Mouse (Mus musculus) inflammation-experienced regulatory T-cells, adult 16 weeks (primary cell): ENCODE measurements around the gene Mef2a. TPM values are rescaled to one million over a fixed set of nuclear protein-coding genes. Genes with fewer than 3 reads are reported as not detected.

ENCODE experiments used
- polyA plus RNA-seq: library from polyadenylated mRNA; unstranded; fragments of 100-300 nt; shearing (Covaris generic); gene quantifications from one replicate; pipeline ENCODE4 v1.2.1, GENCODE M21; 2017

Mef2a gene
- 16.3 TPM for polyA plus RNA-seq

DNA sequence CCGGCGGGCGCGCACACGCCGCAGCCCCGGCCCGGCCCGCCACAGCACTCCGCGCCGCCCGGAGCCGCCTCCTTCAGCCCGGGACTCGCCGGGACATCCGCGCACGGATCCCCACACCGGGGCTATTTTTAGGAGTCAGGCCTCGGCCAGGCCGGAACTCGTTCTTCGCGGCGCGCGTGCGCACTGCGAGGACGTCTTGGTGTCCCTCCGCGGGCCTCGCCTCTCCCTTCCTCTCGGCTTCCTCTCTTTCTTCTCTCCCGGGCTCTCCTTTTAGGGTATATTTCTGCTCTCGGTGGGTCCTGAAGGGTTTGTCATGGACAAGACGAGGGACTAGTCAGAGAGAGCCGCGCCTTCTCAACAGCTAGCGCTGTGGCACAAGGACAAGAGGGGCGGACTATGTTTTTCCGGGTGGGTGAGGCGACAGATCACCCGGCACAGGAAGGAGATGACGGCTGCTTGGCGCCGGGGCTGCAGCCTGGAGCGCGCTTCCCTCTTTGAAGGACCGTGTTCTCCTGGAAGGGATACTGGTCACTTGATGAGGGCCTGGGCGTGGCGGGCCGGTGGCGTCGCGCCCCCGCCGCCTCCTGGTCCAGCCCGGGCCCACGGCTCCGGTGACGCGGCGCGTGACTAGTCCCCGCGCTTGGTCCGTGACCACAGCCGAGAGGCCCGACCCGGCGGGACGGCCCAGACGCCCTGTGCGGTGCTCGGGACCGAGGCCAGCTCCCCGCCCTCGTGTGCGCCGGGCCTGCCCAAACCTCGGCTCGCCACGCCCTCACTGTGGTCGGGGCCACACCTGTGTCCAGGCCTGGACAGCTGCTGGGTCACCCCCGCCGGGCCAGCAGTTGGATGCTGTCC, at the start of gene Mef2a:
TSS of gene Mef2a (minus strand) at position 130 of the 855 bp plus-strand sequence.

DNA sequence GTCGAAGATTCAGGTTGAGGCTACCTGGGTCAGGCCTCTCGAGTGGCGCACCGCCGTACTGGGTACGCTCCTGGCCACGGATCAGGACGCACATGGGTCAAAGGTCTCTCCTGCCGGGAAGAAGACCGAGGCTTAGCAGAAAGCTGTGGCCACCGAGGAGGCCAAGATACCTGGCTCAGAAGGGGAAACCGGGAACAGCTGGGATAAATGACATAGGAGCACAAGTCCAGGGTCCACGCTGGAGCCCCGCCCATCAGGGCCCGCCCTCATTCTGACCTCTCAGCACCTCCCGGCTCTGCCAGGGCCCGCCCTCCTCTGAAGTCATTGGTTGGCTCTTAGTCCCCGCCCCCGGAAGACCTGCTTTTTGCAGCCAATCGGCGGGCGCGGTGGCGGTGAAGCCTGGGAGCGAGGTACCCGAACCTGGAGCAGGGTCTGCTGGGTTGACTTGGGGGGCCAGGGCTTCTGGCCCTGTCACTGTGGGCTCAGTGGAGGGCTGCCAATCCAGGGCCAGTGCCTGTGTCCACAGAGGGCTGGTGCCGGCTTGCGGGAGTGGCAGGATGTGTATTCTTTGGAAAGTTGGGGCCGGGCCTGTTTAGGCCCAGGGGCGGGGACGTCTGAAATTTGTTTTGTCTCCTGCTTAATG, 150.3 kb downstream of the Mef2a start, which contains the start of gene Lysmd4:
TSS of gene Lysmd4 (plus strand) at position 325 of the 643 bp plus-strand sequence.

Other genes starting within 250 kb of the Mef2a start
- 9.2 TPM for gene Lysmd4, start 150.3 kb downstream of the Mef2a start, polyA plus RNA-seq